Mouse (Mus musculus) adrenal gland, postnatal 14 days (tissue): ENCODE data around the gene 1700008O03Rik. TPM values are rescaled to one million over a fixed set of nuclear protein-coding genes. Genes with fewer than 3 reads are reported as not detected.

Source experiments
- total RNA-seq: library from RNA; stranded (reverse); gene quantifications from 2 replicates; pipeline ENCODE4 v1.2.3, GENCODE M21; 2021

The 1700008O03Rik gene
- total RNA-seq, 1 experiment from 2014 or later, result 0.59 TPM

Other genes with a start within 250 kb of the 1700008O03Rik start
- not detected in 2 replicates for gene Klk1b16, start 249.1 kb downstream of the 1700008O03Rik start, total RNA-seq
- gene Klk1b24, start 197.6 kb downstream of the 1700008O03Rik start, total RNA-seq, result not detected in 2 replicates
- gene Klk1b3, start 187.6 kb downstream of the 1700008O03Rik start, total RNA-seq, result not detected in 2 replicates
- gene Klk1b4, start 178.4 kb downstream of the 1700008O03Rik start, total RNA-seq, result not detected in 2 replicates
- gene Klk1b5, start 169.9 kb downstream of the 1700008O03Rik start, total RNA-seq, result not detected in 2 replicates
- gene Klk1, start 160.5 kb downstream of the 1700008O03Rik start, total RNA-seq, result 0.37 and 1.6 TPM in 2 replicates
- not detected in 2 replicates for gene Gm36864, start 149.6 kb downstream of the 1700008O03Rik start, total RNA-seq
- 0.70 and 0.90 TPM in 2 replicates for gene 1700028J19Rik, start 139.1 kb downstream of the 1700008O03Rik start, total RNA-seq
- 95.5 and 102 TPM in 2 replicates for gene 2410002F23Rik, start 139.1 kb downstream of the 1700008O03Rik start, total RNA-seq
- gene Acp4, start 128.4 kb downstream of the 1700008O03Rik start, total RNA-seq, result not detected in 2 replicates
- gene Gm15517, start 124.4 kb downstream of the 1700008O03Rik start, total RNA-seq, result not detected in 2 replicates
- gene Clec11a, start 78.9 kb downstream of the 1700008O03Rik start, total RNA-seq, result 3.4 and 3.6 TPM in 2 replicates
- 7.6 and 8.0 TPM in 2 replicates for gene Shank1, start 75.6 kb downstream of the 1700008O03Rik start, total RNA-seq
- 2.6 and 3.9 TPM in 2 replicates for gene Syt3, start 1.7 kb downstream of the 1700008O03Rik start, total RNA-seq
- gene Lrrc4b, start 43.2 kb upstream of the 1700008O03Rik start, total RNA-seq, result 6.1 and 7.7 TPM in 2 replicates
- 0.75 and 13.0 TPM in 2 replicates for gene Aspdh, start 79.6 kb upstream of the 1700008O03Rik start, total RNA-seq
- 45.9 and 51.2 TPM in 2 replicates for gene Josd2, start 82.2 kb upstream of the 1700008O03Rik start, total RNA-seq
- 81.5 and 85.9 TPM in 2 replicates for gene Emc10, start 110.7 kb upstream of the 1700008O03Rik start, total RNA-seq
- 7.8 and 10.9 TPM in 2 replicates for gene Fam71e1, start 110.8 kb upstream of the 1700008O03Rik start, total RNA-seq
- 0.26 and 0.38 TPM in 2 replicates for gene Mybpc2, start 138.8 kb upstream of the 1700008O03Rik start, total RNA-seq
- 3.4 and 15.4 TPM in 2 replicates for gene Spib, start 146.3 kb upstream of the 1700008O03Rik start, total RNA-seq
- 17.5 and 28.0 TPM in 2 replicates for gene Pold1, start 163.0 kb upstream of the 1700008O03Rik start, total RNA-seq
- gene Nr1h2, start 168.1 kb upstream of the 1700008O03Rik start, total RNA-seq, result 105 and 114 TPM in 2 replicates
- gene Napsa, start 186.6 kb upstream of the 1700008O03Rik start, total RNA-seq, result 2.0 and 10.4 TPM in 2 replicates
- gene Kcnc3, start 204.8 kb upstream of the 1700008O03Rik start, total RNA-seq, result 5.5 and 6.8 TPM in 2 replicates